Mouse (Mus musculus) 3T3-L1 (cell line): ENCODE measurements at regions not wholly inside any gene's neighbourhood (a gene's known extent, or its start where the extent isn't known, plus 50 kb on each side); places are given as distances from the start of the nearest gene placed in this dataset.

Source experiments
- DNase-seq: peaks from one replicate; pipeline ENCODE4 v3.0.0-alpha.2; 2015; ENCODE audit warnings: low read depth, low spot score

- DNase-seq = no peak
Measured at GRCm38 (mm10) chr12:5552607-5553006, 177.1 kb upstream of the Klhl29 start.

- no peak for DNase-seq
Measured at GRCm38 (mm10) chr12:5551901-5552300, 176.4 kb upstream of the Klhl29 start.

- DNase-seq = no peak
Measured at GRCm38 (mm10) chr12:5549796-5550195, 174.3 kb upstream of the Klhl29 start.

- no peak for DNase-seq
Measured at GRCm38 (mm10) chr12:5547698-5548097, 172.2 kb upstream of the Klhl29 start.

- DNase-seq = no peak
Measured at GRCm38 (mm10) chr12:5542701-5543100, 167.2 kb upstream of the Klhl29 start.

- no peak for DNase-seq
Measured at GRCm38 (mm10) chr12:5496299-5496698, 120.8 kb upstream of the Klhl29 start.

- no peak for DNase-seq
Measured at GRCm38 (mm10) chr12:5494657-5495512, 119.4 kb upstream of the Klhl29 start.

- DNase-seq = no peak
Measured at GRCm38 (mm10) chr12:5464250-5464899, 88.9 kb upstream of the Klhl29 start.

GRCm38 (mm10) chr12:5453157-5453556 is 77.7 kb upstream of the Klhl29 start:
- DNase-seq = no peak

GRCm38 (mm10) chr12:5443730-5444129 is 68.2 kb upstream of the Klhl29 start:
- no peak for DNase-seq

- DNase-seq = no peak
Measured at GRCm38 (mm10) chr12:5443091-5443531, 67.6 kb upstream of the Klhl29 start.

- DNase-seq = no peak
Measured at GRCm38 (mm10) chr12:5442679-5443078, 67.2 kb upstream of the Klhl29 start.

GRCm38 (mm10) chr12:5440482-5440881 is 65.0 kb upstream of the Klhl29 start:
- DNase-seq = no peak

GRCm38 (mm10) chr12:5435876-5436275 is 60.4 kb upstream of the Klhl29 start:
- DNase-seq = no peak

- no peak for DNase-seq
Measured at GRCm38 (mm10) chr12:5434060-5434459, 58.6 kb upstream of the Klhl29 start.

- DNase-seq = no peak
Measured at GRCm38 (mm10) chr12:5432688-5433087, 57.2 kb upstream of the Klhl29 start.

GRCm38 (mm10) chr12:5428733-5429132 is 53.3 kb upstream of the Klhl29 start:
- DNase-seq = no peak
